Mouse (Mus musculus) liver, embryonic 13.5 days (tissue): ENCODE results near the gene Cdc42ep1. TPM values are rescaled to one million over a fixed set of nuclear protein-coding genes. Genes with fewer than 3 reads are reported as not detected.
A peak's percentile ranks its signal among the peaks of the same experiment; 100 is the strongest.

Experiments
- ATAC-seq: fragments of 200-750 bp; cut with Nextera tagmentation; 2 replicates; pipeline ENCODE4 v1.8.0; 2017; ENCODE audit warnings: low read depth, mild to moderate bottlenecking, moderate number of reproducible peaks, moderate library complexity
- DNase-seq: peaks from one replicate; pipeline ENCODE4 v3.0.0; 2022
- H3K27ac ChIP-seq: fragments of 300-500 bp; sonication (generic); 2 replicates; pipeline ENCODE4 v1.5.1; 2015; ENCODE audit warnings: moderate library complexity, mild to moderate bottlenecking, inconsistent platforms
- H3K27me3 ChIP-seq: fragments of 300-500 bp; sonication (generic); 2 replicates; pipeline ENCODE4 v1.6.1; 2015; ENCODE audit warnings: mild to moderate bottlenecking, inconsistent platforms
- H3K36me3 ChIP-seq: fragments of 300-500 bp; sonication (generic); 2 replicates; pipeline ENCODE4 v1.6.1; 2015; ENCODE audit warnings: mild to moderate bottlenecking, inconsistent platforms
- H3K4me1 ChIP-seq: fragments of 300-500 bp; sonication (generic); replicated peaks from 2 replicates; pipeline ENCODE4 v1.6.1; 2015; ENCODE audit warnings: inconsistent platforms
- H3K4me2 ChIP-seq: fragments of 300-500 bp; sonication (generic); 2 replicates; pipeline ENCODE4 v1.6.1; 2015; ENCODE audit warnings: inconsistent platforms, mild to moderate bottlenecking, moderate library complexity
- H3K4me3 ChIP-seq: fragments of 300-500 bp; sonication (generic); replicated peaks from 2 replicates; pipeline ENCODE4 v1.5.1; 2015; ENCODE audit warnings: mild to moderate bottlenecking, inconsistent platforms
- H3K9ac ChIP-seq: fragments of 300-500 bp; sonication (generic); 2 replicates; pipeline ENCODE4 v1.6.1; 2015; ENCODE audit warnings: mild to moderate bottlenecking, inconsistent platforms
- H3K9me3 ChIP-seq: fragments of 300-500 bp; sonication (generic); replicated peaks from 2 replicates; pipeline ENCODE4 v1.6.1; 2016; ENCODE audit warnings: inconsistent platforms
- WGBS: fragments of 180-500 bp; shearing (Covaris S2); methylation state at CpG from one replicate; pipeline ENCODE4 v1.1.7; 2015; ENCODE audit not compliant: insufficient replicate concordance; 5-methylcytosine and 5-hydroxymethylcytosine counted together
- polyA plus RNA-seq: library from polyadenylated mRNA; unstranded; fragments of >200 nt; fragmentation: Nextera tagmentation; extraction: Ambion mirVana; gene quantifications from 2 replicates; pipeline ENCODE4 v1.2.1, GENCODE M21; 2015

Gene Cdc42ep1
- polyA plus RNA-seq, 1 experiment from 2014 or later, result 9.5 TPM

DNA sequence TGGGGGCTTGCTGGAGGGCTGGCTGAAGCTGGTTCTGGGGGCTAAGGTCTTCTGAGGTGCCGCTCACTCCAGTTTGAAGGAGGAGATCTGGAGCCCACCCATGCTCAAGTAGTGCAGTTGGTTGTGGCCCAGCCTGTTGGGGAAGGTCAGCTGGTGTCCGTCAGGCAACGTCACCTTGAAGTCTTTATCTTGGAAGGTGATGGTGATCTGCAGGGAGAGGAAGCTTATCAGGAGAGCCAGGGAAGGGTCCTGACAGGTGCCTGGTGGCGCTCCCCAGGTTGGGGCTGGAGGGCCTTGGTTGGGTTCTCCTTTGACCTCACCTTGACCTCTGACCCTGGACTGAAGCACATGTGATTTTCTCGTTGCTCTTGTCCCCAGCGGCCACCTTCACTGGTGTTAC, 8.5 kb downstream of the Cdc42ep1 start:
- Histone ChIP-seq H3K9me3 (no peaks in the 10 kb centered on the region), H3K9ac (no peak overlapping the region), H3K36me3 (peaks cover 20% of the 10 kb centered on the region), H3K27me3 (peaks cover 41% of the 10 kb centered on the region), H3K4me1 (peaks cover 58% of the 10 kb centered on the region), H3K4me3 (no peak overlapping the region), H3K4me2 (no peak overlapping the region), H3K27ac (no peak overlapping the region)
- DNase-seq (no peak), ATAC-seq (no peak)
- WGBS, result 40% methylated on average over 6 of the region's 6 CpGs

- Histone ChIP-seq H3K4me3 (no peak overlapping the region), H3K9ac (no peak overlapping the region), H3K27ac (peak overlapping the region; percentile 43; the same call in 1 of the 2 replicates), H3K36me3 (peaks cover 20% of the 10 kb centered on the region), H3K4me1 (peaks cover 53% of the 10 kb centered on the region), H3K4me2 (peak overlapping the region; percentile 37), H3K27me3 (peaks cover 35% of the 10 kb centered on the region), H3K9me3 (no peaks in the 10 kb centered on the region)
- ATAC-seq (peak; percentile 90), DNase-seq (peak; percentile 88)
- WGBS, result 6% methylated on average over 13 of the region's 13 CpGs
Observed at GRCm38 (mm10) chr15:78851505-78852153, 9.2 kb downstream of the Cdc42ep1 start.

DNA sequence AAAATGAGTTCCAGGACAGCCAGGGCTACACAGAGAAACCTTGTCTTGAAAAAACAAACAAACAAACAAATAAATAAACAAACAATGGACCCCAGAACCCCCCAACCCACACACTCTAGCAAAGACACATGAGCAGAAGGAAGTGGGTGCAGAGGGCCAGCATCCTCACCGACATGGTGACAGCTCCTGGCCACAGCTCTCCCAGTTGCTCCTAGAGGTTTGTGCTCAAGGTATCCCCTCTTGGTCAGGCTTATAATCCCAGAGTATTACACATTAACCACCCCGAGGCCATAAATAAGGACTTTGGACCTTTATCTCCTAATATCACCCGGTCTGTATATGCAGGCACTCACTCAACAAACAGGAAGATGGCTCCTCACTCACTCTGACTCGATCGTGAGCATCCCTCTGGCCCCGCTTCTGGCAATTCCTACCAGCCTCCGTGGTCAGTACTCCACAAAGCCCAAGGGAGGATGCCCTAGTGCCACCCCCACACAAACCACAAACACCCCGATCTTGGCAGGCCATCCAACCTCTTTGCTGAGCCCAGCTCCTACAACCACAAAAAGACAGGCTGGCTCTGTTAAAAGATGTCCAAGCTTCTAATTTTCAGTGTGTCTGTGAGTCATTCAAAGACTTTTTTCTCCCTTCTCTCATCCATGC, 13.0 kb downstream of the Cdc42ep1 start, which contains the start of gene Lgals2:
Gene Lgals2, minus strand, starts transcription at position 227 of the 663 bp plus-strand sequence.
- H3K4me3 ChIP-seq, result no peak within 1 kb of the TSS
- peaks cover 20% of the 10 kb centered on the region for H3K27me3 ChIP-seq
- no peak within 1 kb of the TSS for H3K4me2 ChIP-seq
- ATAC-seq (no peak), DNase-seq (no peak)
- H3K27ac ChIP-seq, result no peak within 1 kb of the TSS
- no peaks in the 10 kb centered on the region for H3K36me3 ChIP-seq
- H3K9me3 ChIP-seq, result no peaks in the 10 kb centered on the region
- WGBS, result 29% methylated on average over 8 of the region's 8 CpGs
- no peak within 1 kb of the TSS for H3K9ac ChIP-seq
- peaks cover 45% of the 10 kb centered on the region for H3K4me1 ChIP-seq

DNA sequence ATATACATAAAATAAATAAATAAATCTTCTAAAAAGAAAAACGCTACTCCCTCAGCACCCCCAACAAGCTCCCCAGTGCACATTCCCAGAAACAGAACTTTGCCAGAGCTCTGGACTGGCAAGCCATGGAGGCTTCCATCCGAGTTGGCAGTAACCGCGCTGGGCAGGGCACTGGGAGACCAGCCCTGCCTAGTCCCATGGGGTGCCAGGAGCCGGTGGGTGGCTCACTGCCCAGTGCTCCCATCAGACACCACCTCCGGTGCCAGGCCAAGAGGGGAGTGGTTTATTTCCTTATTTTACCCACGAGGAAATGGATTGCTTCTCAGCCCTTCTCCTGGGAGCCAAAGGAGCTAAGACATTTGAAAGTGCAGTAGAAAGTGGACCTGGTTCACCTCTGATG, 14.6 kb downstream of the Cdc42ep1 start:
- ATAC-seq, result no peak
- 66% methylated on average over 7 of the region's 7 CpGs for WGBS

DNA sequence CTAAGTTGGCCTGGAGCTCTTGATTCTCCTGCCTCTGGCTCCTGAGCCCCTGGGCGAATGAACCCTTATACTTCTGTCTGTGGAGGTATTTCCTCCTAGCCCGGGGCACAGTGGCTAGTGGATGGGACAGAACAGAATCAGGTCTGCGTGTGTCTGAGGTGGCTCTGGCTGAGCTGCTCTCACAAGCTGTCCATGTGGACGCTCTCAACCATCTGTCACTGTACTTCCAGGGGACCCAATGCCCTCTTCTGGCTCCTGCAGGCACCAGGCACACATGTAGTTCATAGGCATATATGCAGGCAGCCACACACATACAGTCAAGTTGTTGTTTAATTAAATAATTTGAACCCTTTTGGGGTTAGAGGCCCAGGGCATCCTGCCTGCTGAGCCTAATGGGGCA, 16.9 kb downstream of the Cdc42ep1 start:
- WGBS, result 58% methylated on average over 4 of the region's 4 CpGs
- no peak overlapping the region for H3K4me3 ChIP-seq
- H3K9ac ChIP-seq, result no peak overlapping the region
- H3K4me1 ChIP-seq, result peaks cover 26% of the 10 kb centered on the region
- H3K36me3 ChIP-seq, result no peaks in the 10 kb centered on the region
- no peak overlapping the region for H3K27ac ChIP-seq
- peaks cover 6% of the 10 kb centered on the region; the same call in 1 of the 2 replicates for H3K27me3 ChIP-seq
- no peak for ATAC-seq
- no peaks in the 10 kb centered on the region for H3K9me3 ChIP-seq
- no peak overlapping the region for H3K4me2 ChIP-seq
- no peak for DNase-seq

More for the DNA sequence above, 14.6 kb downstream of the Cdc42ep1 start:
- no peaks in the 10 kb centered on the region for H3K9me3 ChIP-seq
- no peak overlapping the region for H3K9ac ChIP-seq
- no peak overlapping the region for H3K27ac ChIP-seq
- H3K4me2 ChIP-seq, result no peak overlapping the region
- no peak overlapping the region for H3K4me3 ChIP-seq
- H3K36me3 ChIP-seq, result no peaks in the 10 kb centered on the region
- DNase-seq, result no peak
- H3K4me1 ChIP-seq, result peaks cover 29% of the 10 kb centered on the region
- peaks cover 11% of the 10 kb centered on the region; the same call in 1 of the 2 replicates for H3K27me3 ChIP-seq

DNA sequence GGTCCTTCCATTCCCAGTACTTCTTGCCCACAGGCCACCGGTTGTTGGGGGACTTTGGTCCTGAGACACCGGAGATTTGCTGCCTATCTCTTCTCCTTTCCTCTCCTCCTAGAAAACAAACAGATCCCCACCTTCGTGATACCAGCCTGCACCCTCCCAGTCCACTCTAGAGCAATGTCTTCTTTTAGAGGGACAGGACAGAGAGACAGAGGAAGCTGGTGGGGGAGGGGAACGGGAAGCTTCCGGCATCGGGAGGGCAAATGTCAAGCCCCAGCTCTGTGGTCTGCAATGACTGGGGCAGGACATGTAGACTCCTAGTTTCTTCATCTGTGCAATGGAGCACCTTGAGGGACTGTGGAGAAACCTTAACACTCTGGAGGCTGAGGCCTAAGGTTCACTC, 17.3 kb downstream of the Cdc42ep1 start:
- Histone ChIP-seq H3K4me3 (no peak overlapping the region), H3K4me1 (peaks cover 26% of the 10 kb centered on the region), H3K9ac (no peak overlapping the region), H3K27ac (no peak overlapping the region), H3K9me3 (no peaks in the 10 kb centered on the region), H3K4me2 (no peak overlapping the region), H3K27me3 (peaks cover 6% of the 10 kb centered on the region; the same call in 1 of the 2 replicates), H3K36me3 (no peaks in the 10 kb centered on the region)
- 26% methylated on average over 6 of the region's 6 CpGs for WGBS
- ATAC-seq (no peak), DNase-seq (no peak)

GRCm38 (mm10) chr15:78862280-78862679, 19.9 kb downstream of the Cdc42ep1 start:
- WGBS, result 62% methylated on average over 5 of the region's 5 CpGs
- ATAC-seq (no peak), DNase-seq (no peak)
- Histone ChIP-seq H3K27ac (no peak overlapping the region), H3K4me1 (peaks cover 20% of the 10 kb centered on the region), H3K9me3 (no peaks in the 10 kb centered on the region), H3K9ac (no peak overlapping the region), H3K27me3 (0 out of 2 replicates have a peak, but pooled peaks cover 3% of the 10 kb centered on the region), H3K36me3 (no peaks in the 10 kb centered on the region), H3K4me3 (no peak overlapping the region), H3K4me2 (no peak overlapping the region)

GRCm38 (mm10) chr15:78863154-78863553, 20.7 kb downstream of the Cdc42ep1 start:
- no peak overlapping the region for H3K4me2 ChIP-seq
- H3K9ac ChIP-seq, result no peak overlapping the region
- 0 out of 2 replicates have a peak, but pooled peaks cover 3% of the 10 kb centered on the region for H3K27me3 ChIP-seq
- no peaks in the 10 kb centered on the region for H3K36me3 ChIP-seq
- H3K4me3 ChIP-seq, result no peak overlapping the region
- peaks cover 20% of the 10 kb centered on the region for H3K4me1 ChIP-seq
- no peaks in the 10 kb centered on the region for H3K9me3 ChIP-seq
- H3K27ac ChIP-seq, result no peak overlapping the region
- WGBS, result 59% methylated on average over 2 of the region's 2 CpGs
- DNase-seq (no peak), ATAC-seq (no peak)

- no peak overlapping the region for H3K4me3 ChIP-seq
- H3K9me3 ChIP-seq, result no peaks in the 10 kb centered on the region
- ATAC-seq, result no peak
- H3K36me3 ChIP-seq, result no peaks in the 10 kb centered on the region
- no peak overlapping the region for H3K27ac ChIP-seq
- no peak overlapping the region for H3K9ac ChIP-seq
- H3K27me3 ChIP-seq, result 0 out of 2 replicates have a peak, but pooled peaks cover 3% of the 10 kb centered on the region
- WGBS, result 30% methylated on average over 13 of the region's 13 CpGs
- peaks cover 22% of the 10 kb centered on the region for H3K4me1 ChIP-seq
- DNase-seq, result no peak
- H3K4me2 ChIP-seq, result 0 out of 2 replicates have a peak overlapping the region, but pooled peaks have one; percentile 4
Observed at GRCm38 (mm10) chr15:78863852-78864253, 21.4 kb downstream of the Cdc42ep1 start.

DNA sequence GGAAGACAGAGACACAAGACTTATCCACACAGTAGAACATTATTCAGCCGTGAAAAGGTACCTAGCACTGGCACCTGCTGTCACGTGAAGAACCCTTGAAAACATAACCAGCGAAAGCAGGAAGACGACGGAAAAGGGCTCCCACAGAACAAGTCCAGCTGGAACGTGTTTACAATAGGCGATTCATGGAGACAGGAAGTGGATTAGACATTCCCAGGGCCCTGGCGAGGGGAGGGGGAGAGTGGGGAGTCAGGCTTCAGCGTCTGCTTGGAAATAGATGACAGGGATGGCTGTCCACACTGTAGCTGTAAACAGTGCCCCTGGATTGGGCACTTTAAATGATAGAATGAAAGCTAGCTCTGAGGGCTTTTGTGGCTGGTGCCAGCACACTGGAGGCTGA, 26.0 kb downstream of the Cdc42ep1 start:
- Histone ChIP-seq H3K4me2 (no peak overlapping the region), H3K9ac (no peak overlapping the region), H3K27ac (peak overlapping the region; percentile 29; the same call in 1 of the 2 replicates), H3K27me3 (0 out of 2 replicates have a peak, but pooled peaks cover 3% of the 10 kb centered on the region), H3K4me1 (0 out of 2 replicates have a peak, but pooled peaks cover 10% of the 10 kb centered on the region), H3K9me3 (no peaks in the 10 kb centered on the region), H3K36me3 (no peaks in the 10 kb centered on the region), H3K4me3 (no peak overlapping the region)
- ATAC-seq, result no peak
- 54% methylated on average over 9 of the region's 9 CpGs for WGBS
- no peak for DNase-seq

DNA sequence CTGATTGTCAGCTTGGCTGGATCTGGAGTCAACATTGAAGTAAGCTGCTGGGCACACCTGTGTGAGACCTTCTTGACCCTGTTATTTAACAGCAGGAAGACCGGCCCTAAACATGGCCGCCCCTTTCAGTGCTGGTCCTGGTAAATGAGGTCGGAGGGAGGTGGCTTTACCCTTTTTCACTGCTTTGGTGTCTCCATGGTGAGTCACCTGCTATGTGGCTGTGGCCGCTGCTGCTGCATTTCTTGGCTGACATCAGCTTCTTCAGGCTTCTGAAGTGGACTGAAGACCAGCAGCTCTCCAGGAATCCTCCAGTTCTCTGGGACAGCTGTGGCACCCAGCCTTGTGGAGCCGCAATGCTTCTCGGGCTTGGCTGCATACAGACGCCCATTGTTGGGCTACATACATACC, 26.4 kb downstream of the Cdc42ep1 start:
- Histone ChIP-seq H3K27me3 (0 out of 2 replicates have a peak, but pooled peaks cover 1% of the 10 kb centered on the region), H3K4me3 (no peak overlapping the region), H3K36me3 (no peaks in the 10 kb centered on the region), H3K4me1 (0 out of 2 replicates have a peak, but pooled peaks cover 10% of the 10 kb centered on the region), H3K9me3 (no peaks in the 10 kb centered on the region), H3K4me2 (no peak overlapping the region), H3K27ac (peak overlapping the region; percentile 29; the same call in 1 of the 2 replicates), H3K9ac (no peak overlapping the region)
- ATAC-seq, result no peak
- 82% methylated on average over 7 of the region's 7 CpGs for WGBS
- no peak for DNase-seq
